Mouse (Mus musculus) macrophage (primary cell): ENCODE measurements at regions not wholly inside any gene's neighbourhood (a gene's known extent, or its start where the extent isn't known, plus 50 kb on each side); places are given as distances from the start of the nearest gene placed in this dataset.

ENCODE experiments used
- H3K27ac ChIP-seq: fragments of 350-480 bp; formaldehyde crosslinking; 2 replicates; pipeline ENCODE4 v1.9.0; 2021
- H3K36me3 ChIP-seq: fragments of 350-480 bp; formaldehyde crosslinking; 2 replicates; pipeline ENCODE4 v1.9.0; 2021; ENCODE audit errors: inconsistent target
- H3K4me3 ChIP-seq: fragments of 350-480 bp; formaldehyde crosslinking; 2 replicates; pipeline ENCODE4 v1.9.0; 2021; ENCODE audit errors: inconsistent target
- H3K79me2 ChIP-seq: fragments of 350-480 bp; formaldehyde crosslinking; 2 replicates; pipeline ENCODE4 v1.9.0; 2021; ENCODE audit errors: inconsistent target
- WGBS: methylation state at CpG from one replicate; pipeline ENCODE4 v1.1.7; 2026; ENCODE audit warnings: inconsistent platforms; ENCODE audit not compliant: missing documents; 5-methylcytosine and 5-hydroxymethylcytosine counted together

DNA sequence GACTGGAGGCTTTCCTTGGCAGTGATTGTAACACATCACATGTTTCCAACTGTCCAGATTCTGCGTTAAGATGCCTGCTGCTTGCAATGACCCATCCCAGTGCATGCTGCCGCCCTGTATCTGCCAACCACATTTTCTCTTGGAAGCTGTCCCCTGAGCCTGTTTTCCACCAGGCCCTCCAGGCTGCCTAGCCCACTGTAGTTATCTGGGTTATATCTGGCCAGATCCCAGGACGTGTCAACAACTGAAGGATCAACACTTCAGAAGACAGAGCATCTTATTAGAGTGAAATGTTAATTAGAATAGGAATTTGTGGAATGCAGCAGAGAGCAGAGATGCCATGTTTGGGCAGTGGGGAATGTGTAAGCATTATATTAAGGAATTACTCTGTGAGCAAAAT lies 65.0 kb upstream of the Cep85l start:
- WGBS: 94% methylated on average over 3 of the region's 3 CpGs
- no peaks in the 10 kb centered on the region for H3K36me3 ChIP-seq
- no peak overlapping the region for H3K27ac ChIP-seq
- H3K79me2 ChIP-seq: no peaks in the 10 kb centered on the region
- H3K4me3 ChIP-seq: no peak overlapping the region

- no peaks in the 10 kb centered on the region for H3K36me3 ChIP-seq
- H3K27ac ChIP-seq: no peak overlapping the region
- WGBS: 50% methylated on average over 1 of the region's 1 CpGs
- no peak overlapping the region for H3K4me3 ChIP-seq
- no peaks in the 10 kb centered on the region for H3K79me2 ChIP-seq
These were observed 63.7 kb upstream of the Cep85l start for GRCm38 (mm10) chr10:53443443-53443842.

- no peak overlapping the region for H3K27ac ChIP-seq
- WGBS: 83% methylated on average over 14 of the region's 14 CpGs
- no peak overlapping the region for H3K4me3 ChIP-seq
- no peaks in the 10 kb centered on the region for H3K36me3 ChIP-seq
- no peaks in the 10 kb centered on the region for H3K79me2 ChIP-seq
These were observed 63.2 kb upstream of the Cep85l start for GRCm38 (mm10) chr10:53442912-53443311.

- Histone ChIP-seq H3K79me2 (no peaks in the 10 kb centered on the region), H3K36me3 (no peaks in the 10 kb centered on the region), H3K4me3 (no peak overlapping the region), H3K27ac (no peak overlapping the region)
- WGBS: 100% methylated on average over 1 of the region's 1 CpGs
These were observed 60.5 kb upstream of the Cep85l start for GRCm38 (mm10) chr10:53440251-53440650.

GRCm38 (mm10) chr10:53438388-53438787 lies 58.6 kb upstream of the Cep85l start:
- H3K4me3 ChIP-seq: no peak overlapping the region
- no peaks in the 10 kb centered on the region for H3K79me2 ChIP-seq
- H3K27ac ChIP-seq: no peak overlapping the region
- 44% methylated on average over 4 of the region's 4 CpGs for WGBS
- no peaks in the 10 kb centered on the region for H3K36me3 ChIP-seq

- H3K27ac ChIP-seq: no peak overlapping the region
- H3K36me3 ChIP-seq: no peaks in the 10 kb centered on the region
- WGBS: 62% methylated on average over 4 of the region's 4 CpGs
- no peaks in the 10 kb centered on the region for H3K79me2 ChIP-seq
- no peak overlapping the region for H3K4me3 ChIP-seq
These were observed 58.0 kb upstream of the Cep85l start for GRCm38 (mm10) chr10:53437724-53438123.

GRCm38 (mm10) chr10:53436023-53436475 lies 56.3 kb upstream of the Cep85l start:
- Histone ChIP-seq H3K79me2 (no peaks in the 10 kb centered on the region), H3K27ac (no peak overlapping the region), H3K36me3 (no peaks in the 10 kb centered on the region), H3K4me3 (no peak overlapping the region)
- WGBS: 94% methylated on average over 6 of the region's 8 CpGs

- WGBS: 48% methylated on average over 14 of the region's 14 CpGs
- H3K79me2 ChIP-seq: no peaks in the 10 kb centered on the region
- H3K27ac ChIP-seq: peak overlapping the region; percentile 27
- no peak overlapping the region for H3K4me3 ChIP-seq
- no peaks in the 10 kb centered on the region for H3K36me3 ChIP-seq
These were observed 55.6 kb upstream of the Cep85l start for GRCm38 (mm10) chr10:53435181-53435874.

GRCm38 (mm10) chr10:53434376-53435171 lies 54.8 kb upstream of the Cep85l start:
- peak overlapping the region; percentile 27 for H3K27ac ChIP-seq
- WGBS: 31% methylated on average over 11 of the region's 13 CpGs
- no peaks in the 10 kb centered on the region for H3K79me2 ChIP-seq
- no peak overlapping the region for H3K4me3 ChIP-seq
- H3K36me3 ChIP-seq: no peaks in the 10 kb centered on the region

DNA sequence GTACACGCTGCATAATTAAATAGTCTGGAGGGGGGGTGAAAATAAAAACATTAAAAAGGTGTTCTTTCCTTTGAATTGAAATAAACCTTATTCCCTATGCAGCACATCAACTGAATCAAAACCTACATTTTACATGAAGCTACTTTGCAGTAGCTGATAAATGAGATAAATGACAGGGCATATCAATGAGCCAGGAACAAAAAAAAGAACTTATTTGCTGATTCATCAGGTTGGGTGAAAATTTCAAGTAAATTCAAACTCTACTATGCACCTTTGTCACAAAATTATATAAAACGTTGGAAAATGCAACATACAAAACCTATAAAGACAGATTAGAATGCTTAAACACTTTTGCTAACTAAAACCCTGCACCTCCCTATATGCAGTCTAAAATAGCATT lies 53.0 kb upstream of the Cep85l start:
- whole genome bisulfite sequencing: 78% methylated on average over 2 of the region's 2 CpGs
- no peak overlapping the region for H3K27ac ChIP-seq
- no peak overlapping the region for H3K4me3 ChIP-seq

GRCm38 (mm10) chr10:53429539-53430344 lies 50.0 kb upstream of the Cep85l start:
- no peak overlapping the region for H3K27ac ChIP-seq
- H3K4me3 ChIP-seq: no peak overlapping the region
- H3K79me2 ChIP-seq: no peaks in the 10 kb centered on the region
- 85% methylated on average over 7 of the region's 7 CpGs for WGBS
- H3K36me3 ChIP-seq: no peaks in the 10 kb centered on the region

More for the DNA sequence above, 53.0 kb upstream of the Cep85l start:
- H3K79me2 ChIP-seq: no peaks in the 10 kb centered on the region
- no peaks in the 10 kb centered on the region for H3K36me3 ChIP-seq
